Mouse (Mus musculus): ENCODE data around the gene Ibsp. TPM values are rescaled to one million over a fixed set of nuclear protein-coding genes. Genes with fewer than 3 reads are reported as not detected.

The Ibsp gene
- under 1 TPM; 0.58 to 0.73 TPM for total RNA-seq (2021)
- long read RNA-seq, partial matches to known transcripts: 0 of 2 reads
- long read RNA-seq, other reads (novel, unspliced or antisense): 0 of 2 reads

GRCm38 (mm10) chr5:104298994-104299393 is at the start of gene Ibsp:
Gene Ibsp, plus strand, starts transcription at chr5:104299171.
- DNase-seq (ENCODE audit: low spot score in 2 of 2): no peak

GRCm38 (mm10) chr5:104251811-104252210 is 47.2 kb upstream of the Ibsp start:
- DNase-seq (ENCODE audit: low spot score in 2 of 2): no peak

GRCm38 (mm10) chr5:104256585-104256984 is 42.4 kb upstream of the Ibsp start:
- DNase-seq (ENCODE audit: low spot score in 2 of 2): no peak

DNA sequence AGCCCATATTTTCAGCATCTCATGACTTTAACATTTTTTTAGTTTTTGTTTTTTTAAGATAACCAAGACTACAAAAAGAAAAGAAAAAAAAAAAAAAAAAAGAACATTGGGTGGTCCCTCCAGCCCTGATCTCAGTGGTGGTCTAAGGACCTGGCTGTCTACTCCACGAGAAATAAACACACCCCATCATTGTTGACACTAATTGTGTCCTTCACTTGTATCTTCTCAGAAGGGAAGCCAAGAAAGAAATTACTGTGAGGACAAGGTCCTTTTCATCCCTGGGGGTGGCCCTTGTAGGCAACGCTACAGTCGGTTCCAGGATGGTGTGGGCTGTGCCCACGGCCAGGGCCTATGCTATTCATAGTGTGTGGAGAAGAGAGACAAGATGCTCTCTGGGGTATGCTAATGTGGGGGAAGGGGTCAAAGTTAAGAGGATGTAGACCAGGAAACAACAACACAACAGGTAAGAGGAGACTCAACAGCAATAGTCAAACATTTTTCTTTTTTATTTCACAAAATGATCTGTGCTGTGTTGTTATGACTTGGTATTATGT is 37.0 kb upstream of the Ibsp start:
- DNase-seq (ENCODE audit: low spot score in 2 of 2): no peak

- no peak for DNase-seq (ENCODE audit: low spot score in 2 of 2)
Observed at GRCm38 (mm10) chr5:104263014-104263776, 35.8 kb upstream of the Ibsp start.

DNA sequence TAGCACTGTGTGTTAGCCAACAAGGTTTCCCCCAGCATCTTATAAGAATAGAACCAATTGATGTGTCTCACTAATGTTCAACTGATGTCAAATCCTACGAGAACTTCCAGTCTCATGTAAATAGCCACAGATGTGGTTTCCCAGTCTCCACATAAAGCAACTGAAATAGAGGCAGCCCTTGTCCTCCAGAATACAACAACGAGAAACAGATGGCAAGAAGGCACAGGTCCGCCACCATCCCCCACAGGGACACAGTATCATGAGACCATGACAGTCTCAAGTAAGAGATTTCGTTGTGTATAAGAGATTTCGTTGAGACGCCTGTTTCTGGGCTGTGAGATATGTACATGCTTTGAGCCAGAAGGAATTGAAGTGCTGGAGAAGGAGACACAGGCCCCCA is 4.8 kb upstream of the Ibsp start:
- no peak for DNase-seq (ENCODE audit: low spot score in 2 of 2)

- DNase-seq (ENCODE audit: low spot score in 2 of 2): no peak
Observed at GRCm38 (mm10) chr5:104314073-104314472, 15.1 kb downstream of the Ibsp start.

DNA sequence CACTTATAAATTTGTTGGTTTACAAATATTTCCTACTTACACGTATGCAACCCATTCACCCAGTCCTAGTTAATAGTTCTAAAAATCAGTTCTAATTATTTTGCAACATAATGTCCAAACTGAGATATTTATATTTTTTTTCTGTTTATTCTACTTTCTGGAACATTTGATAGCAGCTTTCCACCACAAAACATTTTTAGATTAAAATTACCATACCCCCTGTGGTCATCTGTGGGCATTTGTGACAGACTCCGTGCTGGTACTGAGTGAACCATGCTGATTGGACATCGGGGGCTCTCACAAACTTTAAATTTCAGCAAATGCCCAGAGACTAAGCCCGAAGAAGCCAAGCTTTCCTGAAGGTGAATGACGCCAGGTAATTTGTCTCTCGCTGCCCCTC is 26.1 kb downstream of the Ibsp start, which contains the start of gene Mepe:
TSS of gene Mepe (plus strand) at position 301 of the 400 bp plus-strand sequence.
- DNase-seq (ENCODE audit: low spot score in 2 of 2): no peak

- DNase-seq (ENCODE audit: low spot score in 2 of 2): no peak
Observed at GRCm38 (mm10) chr5:104326884-104327283, 27.9 kb downstream of the Ibsp start.

DNA sequence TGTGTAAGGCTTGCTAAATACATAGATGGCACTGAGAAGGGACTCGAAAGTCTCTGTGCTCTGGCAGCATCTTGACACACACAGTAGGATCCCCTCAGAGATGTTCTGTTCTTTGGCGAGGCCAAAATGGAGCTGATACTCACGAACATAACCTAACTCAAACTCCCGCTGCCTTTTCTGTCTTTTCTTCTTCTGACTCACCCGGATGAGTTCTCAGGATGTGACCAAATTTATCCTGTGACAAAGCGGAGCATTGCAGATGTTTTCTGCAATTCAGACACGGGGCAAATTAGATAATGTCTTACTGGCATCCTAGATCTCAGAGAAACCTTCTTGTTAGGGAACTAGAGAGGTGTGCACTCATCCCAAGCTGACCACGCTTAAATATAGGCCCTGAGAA is 28.4 kb downstream of the Ibsp start:
- no peak for DNase-seq (ENCODE audit: low spot score in 2 of 2)

- no peak for DNase-seq (ENCODE audit: low spot score in 2 of 2)
Observed at GRCm38 (mm10) chr5:104327876-104328275, 28.9 kb downstream of the Ibsp start.

GRCm38 (mm10) chr5:104328317-104328850 is 29.4 kb downstream of the Ibsp start:
- no peak for DNase-seq (ENCODE audit: low spot score in 2 of 2)

DNA sequence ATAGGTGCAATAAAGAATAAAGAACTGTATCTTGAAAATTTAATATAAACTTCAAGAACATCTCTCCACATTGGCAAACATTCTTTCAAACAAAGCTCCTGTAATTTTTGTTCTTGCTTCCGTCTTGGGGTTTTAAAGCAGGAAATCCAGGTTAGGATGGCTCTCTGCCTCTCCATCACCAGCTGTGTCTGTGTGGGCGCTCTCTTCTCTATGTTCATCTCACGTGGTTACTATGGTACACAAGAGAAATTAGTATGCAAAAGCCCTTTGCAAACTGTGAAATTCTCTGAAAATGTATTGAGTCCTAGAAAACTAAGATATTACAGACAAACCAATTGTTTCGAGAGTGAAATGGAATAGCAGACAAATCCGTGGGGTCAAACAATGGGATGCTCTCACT is 30.4 kb downstream of the Ibsp start:
- DNase-seq (ENCODE audit: low spot score in 2 of 2): no peak

- DNase-seq (ENCODE audit: low spot score in 2 of 2): no peak
Observed at GRCm38 (mm10) chr5:104330088-104330487, 31.1 kb downstream of the Ibsp start.

GRCm38 (mm10) chr5:104332296-104332695 is 33.3 kb downstream of the Ibsp start:
- no peak for DNase-seq (ENCODE audit: low spot score in 2 of 2)

DNA sequence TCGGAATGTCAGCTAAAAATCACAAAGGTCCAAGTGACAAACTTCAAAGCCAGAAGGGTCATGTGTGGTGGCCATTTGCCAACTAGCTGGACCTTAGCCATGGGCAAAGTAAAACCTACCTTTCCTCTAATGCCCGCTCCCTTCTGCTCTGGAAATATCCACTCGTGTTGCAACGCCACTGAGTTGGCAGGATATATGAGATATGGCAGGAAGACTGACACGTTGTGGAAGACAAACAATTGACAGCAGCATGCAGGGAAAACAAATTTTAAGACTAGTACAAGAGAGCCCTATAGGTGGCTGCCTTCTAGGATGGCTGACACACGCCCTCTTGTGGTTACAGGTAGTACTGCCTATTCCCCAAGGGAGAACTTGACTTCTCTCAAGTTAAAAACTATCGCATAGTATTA is 34.3 kb downstream of the Ibsp start:
- peak; percentile 72 to 74 for DNase-seq (ENCODE audit: low spot score in 2 of 2)

DNA sequence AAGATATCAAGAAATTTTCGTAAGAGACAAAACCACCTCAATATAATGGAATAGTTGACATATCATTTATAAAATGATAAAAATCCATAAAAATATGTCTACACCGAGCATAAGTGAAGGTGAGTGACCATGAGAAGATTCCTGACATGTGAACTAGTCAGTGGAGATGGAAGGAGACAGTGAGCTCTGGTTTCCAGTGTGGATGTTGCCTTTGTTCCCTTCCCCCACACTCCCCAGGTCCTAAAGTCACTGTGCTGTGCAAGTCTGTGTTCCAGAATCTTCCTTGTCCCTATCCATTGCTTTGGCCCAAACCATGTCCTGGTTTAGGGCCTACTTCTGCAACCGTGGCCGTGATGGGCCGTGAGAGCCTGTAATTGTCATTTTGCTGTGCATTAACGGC is 34.7 kb downstream of the Ibsp start:
- DNase-seq (ENCODE audit: low spot score in 2 of 2): no peak

- no peak for DNase-seq (ENCODE audit: low spot score in 2 of 2)
Observed at GRCm38 (mm10) chr5:104334516-104334915, 35.5 kb downstream of the Ibsp start.

DNA sequence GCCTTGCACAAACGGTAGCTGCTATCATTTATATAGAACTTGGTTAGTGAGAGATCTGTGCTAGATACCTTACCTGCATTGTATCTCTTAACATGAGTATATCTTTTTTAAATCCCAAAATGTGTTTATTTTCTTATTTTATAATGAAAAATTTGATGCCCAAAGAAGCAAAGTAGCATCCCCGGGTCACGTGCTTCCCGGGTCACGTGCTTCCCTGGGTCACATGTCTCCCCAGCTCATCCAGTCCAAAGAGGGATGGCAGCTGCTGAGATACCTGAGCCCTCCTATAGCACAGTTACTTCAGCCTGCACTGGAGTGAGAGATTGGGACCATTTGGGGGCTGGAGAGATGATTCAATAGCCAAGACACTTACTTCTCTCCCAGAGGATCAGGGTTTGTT is 37.0 kb downstream of the Ibsp start:
- DNase-seq (ENCODE audit: low spot score in 2 of 2): no peak

GRCm38 (mm10) chr5:104337491-104337890 is 38.5 kb downstream of the Ibsp start:
- no peak for DNase-seq (ENCODE audit: low spot score in 2 of 2)

- no peak for DNase-seq (ENCODE audit: low spot score in 2 of 2)
Observed at GRCm38 (mm10) chr5:104339009-104339408, 40.0 kb downstream of the Ibsp start.

DNA sequence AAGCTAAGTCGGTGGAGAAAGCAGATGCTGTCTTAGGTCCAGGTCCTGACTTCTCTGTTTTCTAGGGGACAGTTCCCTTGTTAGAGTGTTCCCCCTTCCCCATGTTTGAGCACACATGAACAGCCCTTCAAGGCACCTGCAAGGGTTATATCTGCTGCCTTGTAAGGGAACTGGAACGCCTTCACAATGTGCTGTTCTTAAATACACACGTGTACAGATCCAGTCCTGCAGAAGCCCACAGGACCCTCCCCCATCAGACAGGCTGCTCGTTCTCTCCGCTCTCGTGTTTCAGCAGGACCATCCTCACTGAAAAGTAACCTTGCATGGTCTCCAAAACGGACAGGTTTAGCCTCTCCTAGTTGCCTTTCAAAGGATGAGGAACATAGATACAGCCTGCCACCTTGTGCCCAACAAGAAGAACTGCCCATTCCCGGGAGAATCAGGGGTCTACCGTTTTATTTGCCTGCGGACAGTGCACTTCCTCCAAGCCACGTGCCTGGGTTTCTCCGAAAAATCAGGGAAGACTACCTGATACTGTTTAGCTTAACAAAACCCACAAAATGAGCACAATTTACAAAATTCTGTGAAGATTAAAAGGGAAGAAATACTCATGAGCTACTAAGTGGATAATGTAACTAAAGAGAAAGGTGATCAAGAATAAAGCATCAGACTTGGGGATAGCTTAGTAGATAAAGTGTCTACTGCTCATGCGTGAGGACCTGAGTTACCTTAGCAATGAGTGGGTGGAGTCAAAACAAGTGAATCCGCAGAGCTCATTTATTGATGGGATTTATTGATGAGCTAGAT is 40.9 kb downstream of the Ibsp start:
- DNase-seq (ENCODE audit: low spot score in 2 of 2): peak; percentile 61 to 72
